Mouse (Mus musculus) gastrocnemius, adult 2 months (tissue): ENCODE measurements around the gene Igsf21. TPM values are rescaled to one million over a fixed set of nuclear protein-coding genes. Genes with fewer than 3 reads are reported as not detected.
A peak's percentile ranks its signal among the peaks of the same experiment; 100 is the strongest.

Source experiments
- DNase-seq: peaks from one replicate; pipeline ENCODE4 v3.0.0; 2022
- H3K27ac ChIP-seq: fragments of 200-600 bp; 2 replicates; pipeline ENCODE4 v1.8.1; 2022; ENCODE audit warnings: mild to moderate bottlenecking
- H3K4me3 ChIP-seq: fragments of 200-600 bp; 2 replicates; pipeline ENCODE4 v1.8.1; 2022; ENCODE audit warnings: mild to moderate bottlenecking, moderate library complexity
- CTCF ChIP-seq: fragments of 200-600 bp; IDR thresholded peaks from 2 replicates; pipeline ENCODE4 v1.8.1; 2022; ENCODE audit warnings: antibody characterized with exemption, mild to moderate bottlenecking, moderate library complexity
- intact Hi-C: fragments of 180-260 bp; cut with DNase I; formaldehyde crosslinking; loops from one replicate; pipeline ENCODE4 v1.15.1; 2025
- long read RNA-seq, 2 experiments: library from polyadenylated mRNA; stranded (forward); transcript quantifications; one replicate each; pipeline ENCODE4 v2.0.0; 2021
- total RNA-seq, 2 experiments: library from RNA; stranded (reverse); gene quantifications; 2 replicates each; pipeline ENCODE4 v1.2.3; 2021

Igsf21 gene
- total RNA-seq, result under 1 TPM in 1 of 2 experiments, not detected in 1; 0.22 TPM
- long read RNA-seq, experiment 1, result 0 reads
- long read RNA-seq, experiment 2, partial matches to known transcripts, result 1 of 2 reads
- long read RNA-seq, experiment 2, other reads (novel, unspliced or antisense), result 1 of 2 reads

GRCm38 (mm10) chr4:140246180-140247005, at the start of gene Igsf21:
Igsf21 (minus strand) TSS chr4:140246784.
- intact Hi-C loops, result no loop called here
- Histone ChIP-seq H3K27ac (no peak within 1 kb of the TSS), H3K4me3 (peak within 1 kb of the TSS; percentile 24)
- peak; percentile 35 for DNase-seq
- no peak for TF ChIP-seq CTCF

GRCm38 (mm10) chr4:140285726-140286316, 39.2 kb upstream of the Igsf21 start:
- no peak for DNase-seq
- Histone ChIP-seq H3K4me3 (no peak overlapping the region), H3K27ac (no peak overlapping the region)
- TF ChIP-seq CTCF, result no peak
- intact Hi-C loops, result no loop called here

GRCm38 (mm10) chr4:140283398-140283797, 36.8 kb upstream of the Igsf21 start:
- Histone ChIP-seq H3K27ac (no peak overlapping the region), H3K4me3 (no peak overlapping the region)
- TF ChIP-seq CTCF, result no peak
- DNase-seq, result peak; percentile 22
- intact Hi-C loops, result no loop called here

- Histone ChIP-seq H3K4me3 (no peak overlapping the region), H3K27ac (no peak overlapping the region)
- intact Hi-C loops, result no loop called here
- no peak for DNase-seq
- no peak for TF ChIP-seq CTCF
Measured at GRCm38 (mm10) chr4:140278269-140278668, 31.7 kb upstream of the Igsf21 start.

GRCm38 (mm10) chr4:140271913-140272312, 25.3 kb upstream of the Igsf21 start:
- intact Hi-C loops, result no loop called here
- DNase-seq, result no peak
- H3K27ac ChIP-seq, result no peak overlapping the region
- TF ChIP-seq CTCF, result no peak
- no peak overlapping the region for H3K4me3 ChIP-seq

- intact Hi-C loops, result no loop called here
- DNase-seq, result no peak
- no peak for TF ChIP-seq CTCF
- no peak overlapping the region for H3K27ac ChIP-seq
- no peak overlapping the region for H3K4me3 ChIP-seq
Measured at GRCm38 (mm10) chr4:140270451-140270850, 23.9 kb upstream of the Igsf21 start.

GRCm38 (mm10) chr4:140269184-140269840, 22.7 kb upstream of the Igsf21 start:
- no peak for DNase-seq
- no peak for TF ChIP-seq CTCF
- intact Hi-C loops, result no loop called here
- Histone ChIP-seq H3K27ac (no peak overlapping the region), H3K4me3 (no peak overlapping the region)

- TF ChIP-seq CTCF, result no peak
- intact Hi-C loops, result no loop called here
- no peak overlapping the region for H3K27ac ChIP-seq
- DNase-seq, result no peak
- no peak overlapping the region for H3K4me3 ChIP-seq
Measured at GRCm38 (mm10) chr4:140267835-140268234, 21.3 kb upstream of the Igsf21 start.

- intact Hi-C loops, result no loop called here
- no peak for DNase-seq
- TF ChIP-seq CTCF, result no peak
- H3K27ac ChIP-seq, result no peak overlapping the region
- H3K4me3 ChIP-seq, result no peak overlapping the region
Measured at GRCm38 (mm10) chr4:140267086-140267485, 20.5 kb upstream of the Igsf21 start.

GRCm38 (mm10) chr4:140258968-140259367, 12.4 kb upstream of the Igsf21 start:
- Histone ChIP-seq H3K27ac (no peak overlapping the region), H3K4me3 (no peak overlapping the region)
- intact Hi-C loops, result loop anchor here (10.0 kb wide), 1 partner anchor 286 kb away; no protein-coding TSS in a partner anchor
- DNase-seq, result peak; percentile 45
- no peak for TF ChIP-seq CTCF

- peak; percentile 73 for TF ChIP-seq CTCF
- no peak for DNase-seq
Measured at GRCm38 (mm10) chr4:140252369-140252768, 5.8 kb upstream of the Igsf21 start.

GRCm38 (mm10) chr4:140249011-140249744, 2.6 kb upstream of the Igsf21 start:
- Histone ChIP-seq H3K27ac (no peak overlapping the region), H3K4me3 (no peak overlapping the region)
- no peak for DNase-seq
- TF ChIP-seq CTCF, result peak; percentile 23; the same call in 1 of the 2 replicates
- intact Hi-C loops, result no loop called here

More at GRCm38 (mm10) chr4:140252369-140252768, 5.8 kb upstream of the Igsf21 start:
- no peak overlapping the region for H3K4me3 ChIP-seq
- intact Hi-C loops, result loop anchor here (10.0 kb wide), 1 partner anchor 292 kb away; no protein-coding TSS in a partner anchor
- H3K27ac ChIP-seq, result no peak overlapping the region
